Mouse (Mus musculus): ENCODE measurements around the gene Adi1. TPM values are rescaled to one million over a fixed set of nuclear protein-coding genes. Genes with fewer than 3 reads are reported as not detected.

Gene Adi1
- polyA plus RNA-seq, 1 experiment from 2014 or later: 69.9 TPM

GRCm38 (mm10) chr12:28727061-28727460, 52.0 kb downstream of the Adi1 start:
- H3K27ac ChIP-seq: no peak overlapping the region
- peaks cover 38% of the 10 kb centered on the region for H3K36me3 ChIP-seq
- H3K4me3 ChIP-seq: no peak overlapping the region
- H3K27me3 ChIP-seq (ENCODE audit: low read depth, poor library complexity, severe bottlenecking): no peaks in the 10 kb centered on the region
- no peaks in the 10 kb centered on the region for H3K4me1 ChIP-seq
- no peaks in the 10 kb centered on the region for H3K9me3 ChIP-seq (replicated peaks)
- WGBS: 88% methylated on average over 5 of the region's 5 CpGs
- no peak for DNase-seq (ENCODE audit: low spot score)

Small RNAs within 50 kb of the gene (microRNA-seq; reads per million reads assigned to microRNA genes)
- not detected for gene Mir6937

Other genes with a start within 250 kb of the Adi1 start
- gene Dcdc2c, start 122.8 kb upstream of the Adi1 start, polyA plus RNA-seq (2016; fragmentation: Nextera tagmentation; extraction: Ambion mirVana): 0.10 and 0.23 TPM in 2 replicates
- not detected in 2 replicates for gene Allc, start 92.7 kb upstream of the Adi1 start, polyA plus RNA-seq (2016; fragmentation: Nextera tagmentation; extraction: Ambion mirVana)
- 0.18 TPM in 1 of 2 replicates, not detected in the other for gene Colec11, start 51.9 kb upstream of the Adi1 start, polyA plus RNA-seq (2016; fragmentation: Nextera tagmentation; extraction: Ambion mirVana)
- 654 and 701 TPM in 2 replicates for gene Rps7, start 39.3 kb upstream of the Adi1 start, polyA plus RNA-seq (2016; fragmentation: Nextera tagmentation; extraction: Ambion mirVana)
- gene Rnaseh1, start 25.6 kb upstream of the Adi1 start, polyA plus RNA-seq (2016; fragmentation: Nextera tagmentation; extraction: Ambion mirVana): 38.5 and 38.8 TPM in 2 replicates
- 34.0 and 37.9 TPM in 2 replicates for gene Trappc12, start 75.2 kb downstream of the Adi1 start, polyA plus RNA-seq (2016; fragmentation: Nextera tagmentation; extraction: Ambion mirVana)
- 41.2 and 42.2 TPM in 2 replicates for gene Eipr1, start 76.6 kb downstream of the Adi1 start, polyA plus RNA-seq (2016; fragmentation: Nextera tagmentation; extraction: Ambion mirVana)

Measured in limb, embryonic 10.5 days (tissue).